Mouse (Mus musculus) midbrain, embryonic 12.5 days (tissue): ENCODE measurements around the gene Arhgef10l. TPM values are rescaled to one million over a fixed set of nuclear protein-coding genes. Genes with fewer than 3 reads are reported as not detected.

Experiments used
- ATAC-seq: fragments of 200-750 bp; cut with Nextera tagmentation; 2 replicates; pipeline ENCODE4 v1.8.0; 2017; ENCODE audit warnings: low read depth, moderate TSS enrichment, moderate library complexity; ENCODE audit not compliant: low FRiP score
- H3K27ac ChIP-seq: fragments of 300-500 bp; sonication (generic); replicated peaks from 2 replicates; pipeline ENCODE4 v1.5.1; 2016; ENCODE audit warnings: mild to moderate bottlenecking
- H3K27me3 ChIP-seq: fragments of 300-500 bp; sonication (generic); 2 replicates; pipeline ENCODE4 v1.6.1; 2016; ENCODE audit warnings: mild to moderate bottlenecking
- H3K36me3 ChIP-seq: fragments of 300-500 bp; sonication (generic); 2 replicates; pipeline ENCODE4 v1.6.1; 2016
- H3K4me1 ChIP-seq: fragments of 300-500 bp; sonication (generic); 2 replicates; pipeline ENCODE4 v1.6.1; 2016
- H3K4me2 ChIP-seq: fragments of 300-500 bp; sonication (generic); replicated peaks from 2 replicates; pipeline ENCODE4 v1.6.1; 2016; ENCODE audit warnings: mild to moderate bottlenecking, moderate library complexity
- H3K4me3 ChIP-seq: fragments of 300-500 bp; sonication (generic); 2 replicates; pipeline ENCODE4 v1.5.1; 2016; ENCODE audit warnings: mild to moderate bottlenecking
- H3K9ac ChIP-seq: fragments of 300-500 bp; sonication (generic); replicated peaks from 2 replicates; pipeline ENCODE4 v1.6.1; 2016; ENCODE audit warnings: mild to moderate bottlenecking, moderate library complexity
- H3K9me3 ChIP-seq: fragments of 300-500 bp; sonication (generic); 2 replicates; pipeline ENCODE4 v1.6.1; 2016; ENCODE audit warnings: mild to moderate bottlenecking
- WGBS: fragments of 180-500 bp; shearing (Covaris S2); methylation state at CpG from one replicate; pipeline ENCODE4 v1.1.7; 2016; 5-methylcytosine and 5-hydroxymethylcytosine counted together
- polyA plus RNA-seq: library from polyadenylated mRNA; unstranded; fragments of >200 nt; fragmentation: Nextera tagmentation; extraction: Ambion mirVana; gene quantifications from 2 replicates; pipeline ENCODE4 v1.2.1, GENCODE M21; 2016

The Arhgef10l gene
- polyA plus RNA-seq, 1 experiment from 2014 or later: 36.5 TPM

GRCm38 (mm10) chr4:140522873-140523272 is 142.9 kb downstream of the Arhgef10l start:
- no peak overlapping the region for H3K4me2 ChIP-seq
- WGBS: 94% methylated on average over 4 of the region's 4 CpGs
- H3K36me3 ChIP-seq: peaks cover 60% of the 10 kb centered on the region
- ATAC-seq: no peak
- H3K27me3 ChIP-seq: no peaks in the 10 kb centered on the region
- no peak overlapping the region for H3K4me3 ChIP-seq
- no peak overlapping the region for H3K9ac ChIP-seq
- H3K9me3 ChIP-seq: no peaks in the 10 kb centered on the region
- H3K27ac ChIP-seq: no peak overlapping the region
- H3K4me1 ChIP-seq: no peaks in the 10 kb centered on the region

GRCm38 (mm10) chr4:140520719-140521118 is 145.1 kb downstream of the Arhgef10l start:
- Histone ChIP-seq H3K4me2 (no peak overlapping the region), H3K4me3 (no peak overlapping the region), H3K36me3 (peaks cover 71% of the 10 kb centered on the region), H3K27ac (no peak overlapping the region), H3K9me3 (no peaks in the 10 kb centered on the region), H3K4me1 (no peaks in the 10 kb centered on the region), H3K9ac (no peak overlapping the region), H3K27me3 (no peaks in the 10 kb centered on the region)
- ATAC-seq: no peak
- WGBS: 97% methylated on average over 9 of the region's 9 CpGs

GRCm38 (mm10) chr4:140513797-140514196 is 152.0 kb downstream of the Arhgef10l start:
- H3K4me2 ChIP-seq: no peak overlapping the region
- H3K27me3 ChIP-seq: no peaks in the 10 kb centered on the region
- no peaks in the 10 kb centered on the region for H3K9me3 ChIP-seq
- no peak overlapping the region for H3K4me3 ChIP-seq
- no peaks in the 10 kb centered on the region for H3K4me1 ChIP-seq
- WGBS: 94% methylated on average over 4 of the region's 4 CpGs
- no peak overlapping the region for H3K27ac ChIP-seq
- ATAC-seq: no peak
- H3K9ac ChIP-seq: no peak overlapping the region
- H3K36me3 ChIP-seq: peaks cover 52% of the 10 kb centered on the region

GRCm38 (mm10) chr4:140509856-140510255 is 156.0 kb downstream of the Arhgef10l start:
- Histone ChIP-seq H3K9me3 (no peaks in the 10 kb centered on the region), H3K36me3 (peaks cover 27% of the 10 kb centered on the region), H3K9ac (no peak overlapping the region), H3K4me1 (peaks cover 23% of the 10 kb centered on the region), H3K27me3 (no peaks in the 10 kb centered on the region), H3K4me2 (no peak overlapping the region), H3K27ac (no peak overlapping the region), H3K4me3 (no peak overlapping the region)
- ATAC-seq: no peak

GRCm38 (mm10) chr4:140507172-140507714 is 158.6 kb downstream of the Arhgef10l start:
- peaks cover 2% of the 10 kb centered on the region for H3K36me3 ChIP-seq
- H3K4me1 ChIP-seq: peaks cover 35% of the 10 kb centered on the region
- 49% methylated on average over 15 of the region's 15 CpGs for WGBS
- no peak for ATAC-seq
- no peak overlapping the region for H3K27ac ChIP-seq
- H3K27me3 ChIP-seq: no peaks in the 10 kb centered on the region
- no peak overlapping the region for H3K4me3 ChIP-seq
- H3K9me3 ChIP-seq: no peaks in the 10 kb centered on the region
- H3K9ac ChIP-seq: no peak overlapping the region
- H3K4me2 ChIP-seq: no peak overlapping the region

- Histone ChIP-seq H3K27me3 (no peaks in the 10 kb centered on the region), H3K4me2 (no peak overlapping the region), H3K4me3 (no peak overlapping the region), H3K9me3 (no peaks in the 10 kb centered on the region), H3K36me3 (no peaks in the 10 kb centered on the region), H3K27ac (no peak overlapping the region), H3K9ac (no peak overlapping the region), H3K4me1 (peaks cover 37% of the 10 kb centered on the region)
- 84% methylated on average over 3 of the region's 3 CpGs for WGBS
- ATAC-seq: no peak
These were observed 160.2 kb downstream of the Arhgef10l start for GRCm38 (mm10) chr4:140505608-140506002.

GRCm38 (mm10) chr4:140504921-140505607 is 160.7 kb downstream of the Arhgef10l start:
- no peak overlapping the region for H3K4me3 ChIP-seq
- no peak overlapping the region for H3K4me2 ChIP-seq
- WGBS: 68% methylated on average over 17 of the region's 19 CpGs
- no peak overlapping the region for H3K9ac ChIP-seq
- no peaks in the 10 kb centered on the region for H3K9me3 ChIP-seq
- H3K4me1 ChIP-seq: peaks cover 38% of the 10 kb centered on the region
- no peaks in the 10 kb centered on the region for H3K36me3 ChIP-seq
- no peak for ATAC-seq
- H3K27me3 ChIP-seq: no peaks in the 10 kb centered on the region
- no peak overlapping the region for H3K27ac ChIP-seq

- H3K4me2 ChIP-seq: no peak overlapping the region
- H3K27me3 ChIP-seq: no peaks in the 10 kb centered on the region
- 38% methylated on average over 16 of the region's 16 CpGs for WGBS
- H3K4me1 ChIP-seq: peaks cover 38% of the 10 kb centered on the region
- H3K27ac ChIP-seq: no peak overlapping the region
- H3K4me3 ChIP-seq: no peak overlapping the region
- H3K9me3 ChIP-seq: no peaks in the 10 kb centered on the region
- H3K9ac ChIP-seq: no peak overlapping the region
- no peaks in the 10 kb centered on the region for H3K36me3 ChIP-seq
- no peak for ATAC-seq
These were observed 161.5 kb downstream of the Arhgef10l start for GRCm38 (mm10) chr4:140504067-140504913.

- no peak for ATAC-seq
- no peak overlapping the region for H3K27ac ChIP-seq
- H3K9ac ChIP-seq: no peak overlapping the region
- no peaks in the 10 kb centered on the region for H3K9me3 ChIP-seq
- H3K4me1 ChIP-seq: peaks cover 38% of the 10 kb centered on the region
- 65% methylated on average over 7 of the region's 7 CpGs for WGBS
- H3K27me3 ChIP-seq: no peaks in the 10 kb centered on the region
- H3K36me3 ChIP-seq: no peaks in the 10 kb centered on the region
- no peak overlapping the region for H3K4me2 ChIP-seq
- no peak overlapping the region for H3K4me3 ChIP-seq
These were observed 165.0 kb downstream of the Arhgef10l start for GRCm38 (mm10) chr4:140500766-140501165.

GRCm38 (mm10) chr4:140499571-140499970 is 166.2 kb downstream of the Arhgef10l start:
- no peak for ATAC-seq
- Histone ChIP-seq H3K9me3 (no peaks in the 10 kb centered on the region), H3K27me3 (no peaks in the 10 kb centered on the region), H3K4me1 (peaks cover 26% of the 10 kb centered on the region; the same call in 1 of the 2 replicates), H3K9ac (no peak overlapping the region), H3K4me2 (no peak overlapping the region), H3K4me3 (no peak overlapping the region), H3K27ac (no peak overlapping the region), H3K36me3 (no peaks in the 10 kb centered on the region)
- 78% methylated on average over 6 of the region's 6 CpGs for WGBS

GRCm38 (mm10) chr4:140497169-140497568 is 168.6 kb downstream of the Arhgef10l start:
- no peaks in the 10 kb centered on the region for H3K9me3 ChIP-seq
- WGBS: 86% methylated on average over 20 of the region's 20 CpGs
- H3K4me2 ChIP-seq: no peak overlapping the region
- H3K27me3 ChIP-seq: no peaks in the 10 kb centered on the region
- H3K36me3 ChIP-seq: no peaks in the 10 kb centered on the region
- H3K9ac ChIP-seq: no peak overlapping the region
- ATAC-seq: no peak
- peaks cover 16% of the 10 kb centered on the region; the same call in 1 of the 2 replicates for H3K4me1 ChIP-seq
- no peak overlapping the region for H3K4me3 ChIP-seq
- no peak overlapping the region for H3K27ac ChIP-seq

GRCm38 (mm10) chr4:140491555-140491954 is 174.3 kb downstream of the Arhgef10l start:
- peaks cover 6% of the 10 kb centered on the region; the same call in 1 of the 2 replicates for H3K27me3 ChIP-seq
- no peak overlapping the region for H3K4me2 ChIP-seq
- H3K4me1 ChIP-seq: no peaks in the 10 kb centered on the region
- H3K27ac ChIP-seq: no peak overlapping the region
- 52% methylated on average over 5 of the region's 5 CpGs for WGBS
- no peak overlapping the region for H3K9ac ChIP-seq
- no peaks in the 10 kb centered on the region for H3K36me3 ChIP-seq
- H3K4me3 ChIP-seq: no peak overlapping the region
- no peak for ATAC-seq
- no peaks in the 10 kb centered on the region for H3K9me3 ChIP-seq
